ENCODE assay signal across 8 mouse cellular contexts in the genomic region with DNA sequence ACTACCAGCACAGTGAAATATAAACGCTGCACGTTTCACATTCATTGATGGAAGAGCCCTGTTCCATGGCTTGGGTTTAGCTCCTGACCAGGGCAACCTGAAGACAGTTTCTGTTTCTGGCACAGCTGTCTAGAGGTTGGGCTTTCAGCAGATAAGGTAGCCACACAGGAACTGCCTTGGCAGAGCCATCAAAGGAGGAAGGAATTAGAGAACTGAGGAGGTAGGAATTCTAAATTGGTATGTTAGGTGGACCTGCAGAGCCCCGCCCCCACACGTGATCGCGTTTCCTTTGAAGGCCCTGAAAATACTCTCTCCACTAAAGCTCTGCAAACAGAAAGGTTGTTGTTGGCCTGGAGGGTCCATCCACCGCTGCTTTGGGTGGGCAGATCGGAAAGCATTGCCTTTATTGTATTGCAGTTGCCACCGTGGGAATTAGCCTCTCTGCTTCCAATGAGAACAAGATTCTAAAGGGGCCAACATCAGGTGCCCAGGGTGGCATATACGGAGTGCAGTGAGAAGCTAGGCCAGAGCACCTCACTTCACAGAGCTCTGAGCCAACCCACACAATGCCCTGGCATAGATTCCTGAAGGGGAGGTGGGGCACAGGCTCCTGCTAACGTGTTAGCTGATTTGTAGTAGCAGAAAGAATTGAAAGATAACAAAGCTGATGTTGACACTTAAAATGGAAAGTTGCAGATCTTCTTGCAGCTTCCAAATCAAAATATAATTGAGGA. TPM values are rescaled to one million over a fixed set of nuclear protein-coding genes. Genes with fewer than 3 reads are reported as not detected.
DNase-seq lines count a peak whose midpoint lies in the region; ATAC-seq and TF ChIP-seq lines count a peak whose summit lies in the region.

No protein-coding gene starts in this region.

- H3K4me2 ChIP-seq in embryonic facial prominence, embryonic 14.5 days (ENCODE audit: low read depth, low read length): no peak overlapping the region

- ATAC-seq in embryonic facial prominence, embryonic 14.5 days (ENCODE audit: low read depth): peak; percentile 65; the same call in 1 of the 2 replicates
- ATAC-seq in erythroid progenitor cell, adult 5-6 weeks (replicated peaks; ENCODE audit: low FRiP score, poor library complexity, severe bottlenecking): peak; percentile 82

- H3K9me3 ChIP-seq in embryonic facial prominence, embryonic 14.5 days (ENCODE audit: control insufficient read depth, low read length): no peaks in the 10 kb centered on the region
- no peaks in the 10 kb centered on the region for H3K9me3 ChIP-seq in embryonic facial prominence, embryonic 10.5 days
- H3K9me3 ChIP-seq in megakaryocyte, embryonic 14.5 days: peaks cover 6% of the 10 kb centered on the region

- no peak for DNase-seq in embryonic facial prominence, embryonic 14.5 days (ENCODE audit: low spot score)
- no peak for DNase-seq in embryonic facial prominence, embryonic 10.5 days (ENCODE audit: low spot score)
- DNase-seq in kidney, postnatal 4 days: peak; percentile 53 to 72
- DNase-seq in gastrocnemius, adult 8-10 months (ENCODE audit: low spot score in 2 of 2): no peak
- DNase-seq in embryo, embryonic 10.5 days (ENCODE audit: low spot score): no peak
- no peak for DNase-seq in cerebellum, adult 2 months

- H3K4me1 ChIP-seq in embryonic facial prominence, embryonic 14.5 days (ENCODE audit: control insufficient read depth, insufficient read depth, low read length): no peaks in the 10 kb centered on the region; the same call in 1 of the 2 replicates
- H3K4me1 ChIP-seq in embryonic facial prominence, embryonic 10.5 days: peaks cover 11% of the 10 kb centered on the region
- peaks cover 32% of the 10 kb centered on the region for H3K4me1 ChIP-seq in megakaryocyte, embryonic 14.5 days
- 0 out of 2 replicates have a peak, but pooled peaks cover 2% of the 10 kb centered on the region for H3K4me1 ChIP-seq in cerebellum, adult 2 months (ENCODE audit: control insufficient read depth, insufficient read depth, low read length)

- 59% methylated on average over 11 of the region's 11 CpGs for WGBS in embryonic facial prominence, embryonic 14.5 days
- 69% methylated on average over 11 of the region's 11 CpGs for WGBS in embryonic facial prominence, embryonic 10.5 days
- 71% methylated on average over 11 of the region's 11 CpGs for WGBS in cerebellum, adult 2 months

- no peak overlapping the region for H3K27ac ChIP-seq in embryonic facial prominence, embryonic 14.5 days (replicated peaks; ENCODE audit: low read depth, low read length)
- no peak overlapping the region for H3K27ac ChIP-seq in embryonic facial prominence, embryonic 10.5 days (replicated peaks)
- H3K27ac ChIP-seq in cerebellum, adult 2 months (ENCODE audit: insufficient read depth, low read length): no peak overlapping the region

- no peaks in the 10 kb centered on the region for H3K36me3 ChIP-seq in embryonic facial prominence, embryonic 14.5 days (ENCODE audit: control insufficient read depth, insufficient read depth, low read length)
- no peaks in the 10 kb centered on the region for H3K36me3 ChIP-seq in embryonic facial prominence, embryonic 10.5 days (replicated peaks)
- H3K36me3 ChIP-seq in megakaryocyte, embryonic 14.5 days (replicated peaks; ENCODE audit: low read length): peaks cover 2% of the 10 kb centered on the region

- no peaks in the 10 kb centered on the region for H3K27me3 ChIP-seq in embryonic facial prominence, embryonic 14.5 days (replicated peaks; ENCODE audit: control insufficient read depth, insufficient read depth, low read length)
- no peaks in the 10 kb centered on the region for H3K27me3 ChIP-seq in embryonic facial prominence, embryonic 10.5 days (replicated peaks; ENCODE audit: low read depth, poor library complexity, severe bottlenecking)
- H3K27me3 ChIP-seq in megakaryocyte, embryonic 14.5 days (replicated peaks): peaks cover 3% of the 10 kb centered on the region
- no peaks in the 10 kb centered on the region for H3K27me3 ChIP-seq in cerebellum, adult 2 months (ENCODE audit: control insufficient read depth, insufficient read depth, low read length)

- H3K9ac ChIP-seq in embryonic facial prominence, embryonic 14.5 days (ENCODE audit: low read depth, low read length): no peak overlapping the region

- TF ChIP-seq POLR2A in cerebellum, adult 2 months (IDR thresholded peaks at IDR 0.05; ENCODE audit: borderline replicate concordance, insufficient read depth, low read length): no peak

- no peak overlapping the region for H3K4me3 ChIP-seq in embryonic facial prominence, embryonic 14.5 days (ENCODE audit: low read depth, low read length)
- no peak overlapping the region for H3K4me3 ChIP-seq in embryonic facial prominence, embryonic 10.5 days
- H3K4me3 ChIP-seq in megakaryocyte, embryonic 14.5 days (replicated peaks): peak overlapping the region; percentile 14
- no peak overlapping the region for H3K4me3 ChIP-seq in cerebellum, adult 2 months (replicated peaks; ENCODE audit: insufficient read depth, low read depth, low read length)

- TF ChIP-seq CTCF in cerebellum, adult 2 months (IDR thresholded peaks at IDR 0.05; ENCODE audit: borderline replicate concordance, insufficient read depth, low read depth, low read length): no peak

RNA-seq across cellular contexts. Expression of gene Cdkl1, which starts 14.3 kb away (rescaled TPM):
- 1.9 and 2.9 TPM in 2 replicates for polyA plus RNA-seq in embryonic facial prominence, embryonic 14.5 days (2014; fragmentation: Nextera tagmentation; extraction: Ambion mirVana)
- 0.43 and 1.6 TPM in 2 replicates for polyA plus RNA-seq in embryonic facial prominence, embryonic 10.5 days (2016; fragmentation: Nextera tagmentation; extraction: Ambion mirVana)
- 8.0 and 15.9 TPM in 2 replicates for total RNA-seq in erythroid progenitor cell, adult 5-6 weeks (2015; ENCODE audit: low replicate concordance)
- total RNA-seq in erythroid progenitor cell, adult 5-6 weeks (2017; ENCODE audit: low replicate concordance): 11.2 and 36.3 TPM in 2 replicates
- not detected in 2 replicates for polyA plus RNA-seq in megakaryocyte, embryonic 14.5 days (2012; ENCODE audit: insufficient read depth, low replicate concordance)
- 1 to 10 TPM; 1.1 to 1.7 (median 1.3) TPM for total RNA-seq in gastrocnemius, adult 8-10 months (2022)
- 20.1 and 24.2 TPM in 2 replicates for polyA plus RNA-seq in cerebellum, adult 2 months (2012; rRNA removed)

RNA-seq across cellular contexts. Expression of gene Atp5s, which starts 52.0 kb away (rescaled TPM):
- polyA plus RNA-seq in embryonic facial prominence, embryonic 14.5 days (2014; fragmentation: Nextera tagmentation; extraction: Ambion mirVana): 30.4 and 32.0 TPM in 2 replicates
- polyA plus RNA-seq in embryonic facial prominence, embryonic 10.5 days (2016; fragmentation: Nextera tagmentation; extraction: Ambion mirVana): 23.8 and 24.4 TPM in 2 replicates
- total RNA-seq in erythroid progenitor cell, adult 5-6 weeks (2015; ENCODE audit: low replicate concordance): 14.4 and 32.7 TPM in 2 replicates
- 8.8 and 22.2 TPM in 2 replicates for total RNA-seq in erythroid progenitor cell, adult 5-6 weeks (2017; ENCODE audit: low replicate concordance)
- polyA plus RNA-seq in megakaryocyte, embryonic 14.5 days (2012; ENCODE audit: insufficient read depth, low replicate concordance): 3.3 and 5.8 TPM in 2 replicates
- total RNA-seq in gastrocnemius, adult 8-10 months (2022): 10 to 100 TPM; 16.3 to 19.1 (median 17.1) TPM
- 33.3 and 33.8 TPM in 2 replicates for polyA plus RNA-seq in cerebellum, adult 2 months (2012; rRNA removed)

RNA-seq across cellular contexts. Expression of gene L2hgdh, which starts 52.1 kb away (rescaled TPM):
- 21.2 and 21.8 TPM in 2 replicates for polyA plus RNA-seq in embryonic facial prominence, embryonic 14.5 days (2014; fragmentation: Nextera tagmentation; extraction: Ambion mirVana)
- 20.5 and 20.9 TPM in 2 replicates for polyA plus RNA-seq in embryonic facial prominence, embryonic 10.5 days (2016; fragmentation: Nextera tagmentation; extraction: Ambion mirVana)
- 3.2 and 8.8 TPM in 2 replicates for total RNA-seq in erythroid progenitor cell, adult 5-6 weeks (2015; ENCODE audit: low replicate concordance)
- 4.1 and 7.7 TPM in 2 replicates for total RNA-seq in erythroid progenitor cell, adult 5-6 weeks (2017; ENCODE audit: low replicate concordance)
- polyA plus RNA-seq in megakaryocyte, embryonic 14.5 days (2012; ENCODE audit: insufficient read depth, low replicate concordance): 0.65 and 0.95 TPM in 2 replicates
- 10 to 100 TPM; 41.3 to 48.5 (median 45.1) TPM for total RNA-seq in gastrocnemius, adult 8-10 months (2022)
- polyA plus RNA-seq in cerebellum, adult 2 months (2012; rRNA removed): 11.9 and 12.9 TPM in 2 replicates

Comparison
In these comparisons a context has a peak if more than half of its experiments do, and no peak if none do; other contexts are left out.
1. DNase-seq: peak in kidney, postnatal 4 days (2 of 2); none in embryonic facial prominence, embryonic 14.5 days (single experiment), embryonic facial prominence, embryonic 10.5 days (single experiment), gastrocnemius, adult 8-10 months (0 of 2), embryo, embryonic 10.5 days (single experiment) and cerebellum, adult 2 months (0 of 2).